Mouse (Mus musculus): ENCODE results near the gene Uvrag.

Uvrag gene

DNA sequence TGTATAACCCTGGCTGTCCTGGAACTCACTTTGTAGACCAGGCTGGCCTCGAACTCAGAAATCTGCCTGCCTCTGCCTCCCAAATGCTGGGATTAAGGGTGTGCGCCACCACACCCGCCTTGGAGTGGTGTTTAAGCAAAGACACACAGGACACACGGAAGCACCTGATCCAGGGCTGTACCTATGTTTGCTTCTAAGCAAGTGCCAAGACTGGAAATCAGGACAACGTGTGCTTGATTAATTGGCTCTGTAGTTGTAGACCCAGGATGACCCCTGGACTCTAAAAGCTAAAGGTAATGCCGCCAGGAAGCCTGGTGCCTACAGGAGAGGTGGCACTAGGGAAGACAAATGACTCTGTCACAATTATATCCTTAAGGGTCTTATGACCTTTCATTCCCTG is 29.6 kb upstream of the Uvrag start:
- ChIA-PET CTCF (interaction anchor here in 1 of 4 experiments (1.5 kb wide), 1 partner anchor 59 kb away, joined by 4 read pairs; no protein-coding TSS in a partner anchor), POLR2A (interaction anchor here in 1 of 4 experiments (1.3 kb wide), 1 partner anchor 12 kb away, joined by 4 read pairs; the partner anchor contains the start of gene Dgat2)

DNA sequence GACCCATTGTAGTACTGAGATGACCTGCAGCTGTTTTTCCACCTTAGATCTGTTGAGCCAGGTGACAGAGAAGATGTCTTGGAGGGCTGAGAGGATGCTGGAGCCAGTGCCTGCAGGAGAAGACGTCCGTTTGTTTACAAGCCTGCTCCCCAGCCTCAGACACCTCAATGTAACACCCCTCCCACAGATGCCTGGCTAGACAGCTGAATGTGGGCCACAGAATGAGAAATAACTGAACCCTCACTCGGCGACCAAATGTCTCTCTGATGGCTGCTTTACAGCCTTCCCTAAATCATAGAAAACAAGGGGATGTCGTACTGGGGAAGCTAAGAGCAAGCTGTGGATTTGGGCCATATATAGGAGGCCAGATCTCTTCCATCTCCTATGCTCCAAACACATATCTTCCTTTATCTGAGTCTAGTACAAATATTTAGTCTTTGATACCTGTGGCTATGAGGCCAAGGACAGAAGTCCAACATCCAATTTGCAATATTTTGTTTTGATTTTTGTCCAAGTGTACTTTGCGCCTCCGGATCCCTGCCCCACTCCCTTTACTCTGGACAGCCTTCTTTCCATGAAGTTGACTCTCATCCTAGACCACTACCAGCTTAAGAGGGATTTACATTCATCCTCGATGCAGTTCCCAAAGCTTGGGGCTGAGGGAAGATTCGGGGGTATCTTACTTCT is 28.9 kb upstream of the Uvrag start:
- CTCF ChIA-PET: interaction anchor here in 3 of 4 experiments (0.6 to 1.5 kb wide), 6 partner anchors 14 to 286 kb away, joined by 3 to 4 read pairs (median 4); no protein-coding TSS in a partner anchor

DNA sequence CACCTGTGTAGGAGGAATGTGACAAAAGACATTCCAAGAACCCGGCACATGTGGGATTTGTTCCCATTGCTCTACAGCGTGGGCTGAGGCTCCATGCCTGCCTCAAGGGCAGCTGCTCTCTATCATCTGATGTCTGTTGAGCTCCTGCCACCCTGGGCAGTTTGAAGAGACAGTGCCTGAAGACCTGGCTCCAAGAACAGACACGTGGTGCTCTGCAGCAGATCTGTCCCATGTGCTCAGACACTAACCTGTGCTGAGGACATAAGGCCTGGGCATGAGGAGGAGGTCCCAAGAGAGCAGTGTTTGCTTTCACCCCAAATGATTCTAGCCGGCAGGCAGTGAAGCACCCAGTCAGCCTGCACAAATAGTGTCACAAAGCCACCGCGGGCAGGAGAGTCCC is 27.8 kb upstream of the Uvrag start:
- POLR2A ChIA-PET: interaction anchor here in 3 of 4 experiments (0.6 to 2.1 kb wide), 3 partner anchors 13 to 115 kb away, joined by 3 to 6 read pairs (median 5); no protein-coding TSS in a partner anchor

More for the DNA sequence above, 28.9 kb upstream of the Uvrag start:
- POLR2A ChIA-PET: interaction anchor here in 2 of 4 experiments (0.6 to 1.3 kb wide), 2 partner anchors 12 to 13 kb away, joined by 4 to 5 read pairs; partner anchors contain the start of gene Dgat2 (in 1 of the 2)

DNA sequence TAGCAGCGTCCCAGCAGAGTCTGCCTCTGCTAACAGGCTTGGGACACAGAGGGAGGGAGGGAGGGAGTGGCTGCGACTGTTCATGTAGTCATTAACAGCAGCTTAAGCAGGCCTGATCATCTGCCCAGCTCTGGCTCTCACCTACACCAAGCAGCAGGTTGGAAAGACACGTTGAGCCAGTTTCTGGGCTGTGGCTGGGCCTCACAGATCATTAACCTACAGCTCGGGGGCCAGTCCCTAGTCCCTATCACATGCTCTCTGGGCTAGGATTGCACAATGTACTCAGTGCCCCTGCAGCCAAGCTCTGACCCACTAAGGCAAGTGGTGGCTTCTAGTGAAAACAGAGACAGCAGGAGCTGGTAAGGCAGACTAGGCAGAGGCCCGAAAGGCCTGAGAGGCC is 27.0 kb upstream of the Uvrag start:
- CTCF ChIA-PET: interaction anchor here in 2 of 4 experiments (0.6 to 1.4 kb wide), 2 partner anchors 17 to 94 kb away, joined by 4 to 5 read pairs; no protein-coding TSS in a partner anchor
- POLR2A ChIA-PET: interaction anchor here in 3 of 4 experiments (0.6 to 2.1 kb wide), 3 partner anchors 14 to 398 kb away, joined by 4 to 6 read pairs (median 5); no protein-coding TSS in a partner anchor

More for the DNA sequence above, 27.8 kb upstream of the Uvrag start:
- CTCF ChIA-PET: interaction anchor here in 3 of 4 experiments (0.6 to 1.4 kb wide), 3 partner anchors 17 to 49 kb away, joined by 3 to 4 read pairs (median 4); partner anchors contain the start of gene Uvrag (in 1 of the 3)

DNA sequence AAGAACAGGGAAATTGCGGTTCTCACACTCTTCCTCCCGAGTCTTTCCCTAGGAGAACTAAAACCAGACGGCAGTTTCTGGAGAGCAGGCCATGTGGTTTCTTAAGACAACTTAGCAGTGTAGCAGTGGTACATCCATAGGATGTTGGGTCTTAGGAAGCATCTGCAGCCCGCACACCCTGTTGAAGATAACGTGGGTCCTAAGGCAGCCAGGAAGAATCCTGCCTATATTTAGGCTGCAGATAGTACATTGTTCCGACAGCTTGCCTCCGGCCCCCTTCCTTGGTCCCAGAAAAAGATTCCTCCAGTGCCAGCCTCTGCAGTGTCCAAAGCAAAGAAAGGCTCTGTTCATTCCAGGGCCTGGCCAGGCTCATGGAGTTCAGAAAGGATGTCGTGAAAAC is 25.2 kb upstream of the Uvrag start:
- POLR2A ChIA-PET: interaction anchor here in 2 of 4 experiments (0.6 to 1.7 kb wide), 2 partner anchors 16 to 101 kb away, joined by 3 to 4 read pairs; partner anchors contain the start of genes Dgat2 (in 1 of the 2) and Map6 (in 1 of the 2)
- CTCF ChIA-PET: interaction anchor here (0.5 to 1.1 kb wide), 4 partner anchors 17 to 118 kb away, joined by 3 read pairs; no protein-coding TSS in a partner anchor

DNA sequence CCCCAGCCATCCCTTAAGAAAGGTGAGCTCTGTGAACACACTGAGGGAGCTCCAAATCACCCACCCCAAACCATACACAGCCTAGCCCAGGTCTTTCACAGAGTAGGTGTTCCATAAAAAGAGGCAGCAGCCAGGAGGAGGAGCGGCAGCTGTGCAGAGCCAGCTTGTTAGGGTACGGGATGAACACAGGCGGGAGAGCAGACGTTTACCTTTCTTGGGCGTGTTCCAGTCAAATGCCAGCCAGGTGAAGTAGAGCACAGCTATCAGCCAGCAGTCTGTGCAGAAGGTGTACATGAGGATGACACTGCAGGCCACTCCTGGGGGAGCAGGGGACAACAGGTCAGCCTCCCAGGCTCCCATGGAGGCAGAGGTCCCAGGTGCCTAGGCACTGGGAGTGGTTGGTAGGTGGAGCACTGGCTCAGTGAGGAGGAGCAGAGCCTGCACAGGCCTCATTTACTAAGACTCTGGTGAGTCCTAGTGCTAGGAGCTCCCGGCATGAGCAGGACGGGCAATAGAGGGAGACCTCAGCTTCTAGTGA is 24.0 kb upstream of the Uvrag start:
- POLR2A ChIA-PET: interaction anchor here in 2 of 4 experiments (0.6 to 1.7 kb wide), 3 partner anchors 10 to 17 kb away, joined by 3 to 4 read pairs (median 3); partner anchors contain the start of gene Dgat2 (in 1 of the 2)
- CTCF ChIA-PET: interaction anchor here in 1 of 4 experiments (0.7 kb wide), 1 partner anchor 663 kb away, joined by 3 read pairs; no protein-coding TSS in a partner anchor

DNA sequence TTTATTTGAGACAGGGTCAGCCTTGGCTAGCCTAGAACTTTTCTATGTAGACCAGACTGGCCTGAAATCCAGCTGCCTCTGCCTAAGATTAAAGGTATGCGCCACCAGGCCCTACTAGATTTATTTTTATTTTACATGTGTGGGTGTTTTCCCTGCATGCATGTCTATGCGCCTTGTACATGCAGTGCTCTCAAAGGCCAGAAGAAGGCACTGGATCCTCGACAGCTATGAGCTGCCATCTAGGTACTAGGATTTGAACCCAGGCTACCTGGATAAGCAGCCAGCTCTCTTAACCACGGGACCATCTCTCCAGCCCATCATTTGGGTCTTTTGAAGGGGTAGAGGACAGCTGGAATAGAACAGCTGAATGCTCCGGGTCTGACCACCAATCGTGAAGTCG is 21.5 kb upstream of the Uvrag start:
- ChIA-PET CTCF (interaction anchor here (0.6 to 4.1 kb wide), 6 partner anchors 11 to 213 kb away, joined by 3 to 16 read pairs (median 6); no protein-coding TSS in a partner anchor), POLR2A (interaction anchor here in 1 of 4 experiments (0.6 to 1.8 kb wide), 3 partner anchors 10 to 303 kb away, joined by 3 to 4 read pairs (median 4); partner anchors contain the start of gene Klhl35)

DNA sequence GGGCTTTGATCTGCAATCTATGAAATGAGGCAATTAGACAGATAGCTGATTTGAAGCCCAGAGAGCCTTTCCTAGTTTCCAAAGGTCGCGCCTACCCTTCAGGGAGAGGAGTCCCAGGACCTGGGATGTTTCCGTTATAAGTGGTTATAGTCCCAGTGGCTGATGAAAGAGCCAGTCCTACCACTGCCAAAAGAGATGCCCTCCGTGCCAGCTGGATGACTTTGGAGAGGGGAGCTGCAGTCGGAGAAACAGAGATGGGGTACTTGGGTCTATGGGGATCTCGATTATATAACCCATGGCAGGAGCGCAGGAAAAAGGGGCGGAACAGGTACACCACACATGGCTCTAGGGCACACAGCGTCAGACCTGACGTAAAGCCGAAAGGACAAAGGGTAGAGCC is 21.0 kb upstream of the Uvrag start:
- ChIA-PET POLR2A (interaction anchor here in 1 of 4 experiments (0.6 to 1.8 kb wide), 3 partner anchors 10 to 304 kb away, joined by 3 to 4 read pairs (median 3); partner anchors contain the start of genes Dgat2 and Klhl35), CTCF (interaction anchor here (0.6 to 4.1 kb wide), 5 partner anchors 10 to 213 kb away, joined by 3 to 16 read pairs (median 8); no protein-coding TSS in a partner anchor)

DNA sequence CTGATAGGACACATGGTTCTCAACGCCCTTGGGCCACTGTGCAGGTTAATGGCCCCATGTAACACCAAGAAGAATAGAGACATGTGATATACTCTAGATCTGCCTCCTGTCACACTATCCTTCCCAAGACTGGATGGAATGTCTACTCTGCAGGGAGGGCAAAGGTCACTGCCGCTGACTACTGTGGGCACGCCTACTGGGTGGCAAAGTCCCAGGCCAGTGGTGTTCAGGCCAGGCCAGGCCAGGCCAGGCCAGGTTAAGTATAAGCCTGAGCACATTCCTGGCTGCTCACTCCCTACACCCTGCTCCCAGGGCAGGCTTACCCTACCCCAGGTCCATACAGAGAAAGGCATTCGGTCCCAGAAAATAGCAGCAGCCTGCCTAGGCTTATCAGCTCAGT is 20.6 kb upstream of the Uvrag start:
- ChIA-PET POLR2A (interaction anchor here in 2 of 4 experiments (1.4 to 1.8 kb wide), 3 partner anchors 11 to 21 kb away, joined by 3 to 5 read pairs (median 4); partner anchors contain the start of gene Dgat2 (in 2 of the 2)), CTCF (interaction anchor here (0.6 to 4.1 kb wide), 4 partner anchors 10 to 66 kb away, joined by 3 to 16 read pairs (median 12); no protein-coding TSS in a partner anchor)

DNA sequence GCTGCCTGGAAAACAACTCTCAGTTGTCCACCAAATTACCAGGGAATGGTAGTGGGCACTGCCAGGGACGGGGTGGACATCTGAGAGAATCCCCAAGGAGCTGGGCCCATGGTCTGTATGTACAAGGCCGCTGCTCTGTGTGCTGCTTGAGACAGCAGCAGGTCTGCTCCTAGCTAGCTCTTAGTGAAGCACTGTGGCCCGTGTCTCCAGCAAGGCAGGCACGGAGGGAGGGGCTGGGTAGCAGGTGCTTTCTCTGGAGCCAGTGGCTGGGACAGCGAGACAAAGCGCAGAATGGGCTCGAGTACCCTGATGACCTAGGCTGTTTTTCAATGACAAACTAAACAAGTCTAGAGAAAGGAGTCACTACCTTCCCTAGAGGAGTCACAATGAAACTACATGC is 20.1 kb upstream of the Uvrag start:
- ChIA-PET CTCF (interaction anchor here in 2 of 4 experiments (2.8 to 4.1 kb wide), 2 partner anchors 10 kb away, joined by 16 read pairs; no protein-coding TSS in a partner anchor), POLR2A (interaction anchor here in 2 of 4 experiments (1.4 kb wide), 2 partner anchors 21 kb away, joined by 3 to 5 read pairs; partner anchors contain the start of gene Dgat2 (in 2 of the 2))

DNA sequence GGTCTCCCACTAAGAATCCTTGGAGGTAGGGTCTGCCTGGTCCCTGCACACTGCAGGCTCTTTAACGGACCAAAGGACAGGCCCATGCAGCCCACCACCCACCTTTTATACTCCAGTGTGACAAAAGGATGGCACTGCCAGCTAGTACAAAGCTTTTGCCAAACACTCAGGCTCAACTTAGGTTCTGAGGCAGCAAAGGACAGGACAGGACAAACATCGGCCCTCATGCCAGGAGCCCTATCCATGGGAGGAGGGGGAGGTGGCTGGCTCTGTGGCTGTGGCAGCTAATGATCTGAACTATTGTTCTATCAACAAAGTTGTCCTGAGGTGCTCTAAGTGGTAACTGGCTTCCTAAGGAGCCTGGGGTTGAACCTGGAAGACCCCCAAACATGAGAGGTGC is 18.5 kb upstream of the Uvrag start:
- POLR2A ChIA-PET: no interaction called here
- CTCF ChIA-PET: interaction anchor here in 2 of 4 experiments (0.6 to 0.8 kb wide), 2 partner anchors 8 to 64 kb away, joined by 3 read pairs; no protein-coding TSS in a partner anchor

DNA sequence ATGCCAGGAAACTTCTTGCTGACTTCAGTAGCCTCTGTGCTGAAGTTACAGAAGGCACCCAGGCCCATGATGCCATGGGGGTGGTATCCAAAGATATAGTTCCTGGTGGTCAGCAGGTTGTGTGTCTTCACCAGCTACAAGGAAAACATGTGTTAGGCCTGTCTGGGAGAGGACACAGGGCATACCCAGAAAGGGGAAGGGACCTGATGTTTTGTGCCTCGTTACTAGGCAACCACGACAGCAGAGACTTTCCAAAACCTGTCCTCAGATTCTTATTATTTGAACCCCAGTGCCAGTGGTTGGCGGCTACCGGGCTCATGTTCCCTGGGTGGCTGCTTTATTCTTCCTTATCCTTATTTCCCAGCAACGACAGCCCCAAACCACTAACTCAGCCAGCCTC is 18.0 kb upstream of the Uvrag start:
- POLR2A ChIA-PET: no interaction called here
- CTCF ChIA-PET: interaction anchor here in 1 of 4 experiments (0.6 kb wide), 1 partner anchor 64 kb away, joined by 3 read pairs; no protein-coding TSS in a partner anchor

DNA sequence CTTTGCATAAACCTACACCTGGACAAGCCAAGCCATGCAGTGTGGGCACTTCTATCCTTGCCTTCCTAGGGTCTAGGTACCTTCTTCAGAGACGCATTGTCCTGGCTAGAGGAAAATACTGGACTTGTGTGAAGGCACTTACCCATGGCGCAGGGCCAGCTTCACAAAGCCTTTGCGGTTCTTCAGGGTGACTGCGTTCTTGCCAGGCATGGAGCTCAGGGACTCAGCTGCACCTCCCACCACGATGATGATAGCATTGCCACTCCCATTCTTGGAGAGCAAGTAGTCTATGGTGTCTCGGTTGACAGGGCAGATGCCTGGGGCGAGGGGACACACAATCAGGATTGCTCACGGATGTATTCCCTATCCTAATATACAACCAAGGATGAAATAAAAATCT is 17.1 kb upstream of the Uvrag start:
- ChIA-PET POLR2A (no interaction called here), CTCF (no interaction called here)

DNA sequence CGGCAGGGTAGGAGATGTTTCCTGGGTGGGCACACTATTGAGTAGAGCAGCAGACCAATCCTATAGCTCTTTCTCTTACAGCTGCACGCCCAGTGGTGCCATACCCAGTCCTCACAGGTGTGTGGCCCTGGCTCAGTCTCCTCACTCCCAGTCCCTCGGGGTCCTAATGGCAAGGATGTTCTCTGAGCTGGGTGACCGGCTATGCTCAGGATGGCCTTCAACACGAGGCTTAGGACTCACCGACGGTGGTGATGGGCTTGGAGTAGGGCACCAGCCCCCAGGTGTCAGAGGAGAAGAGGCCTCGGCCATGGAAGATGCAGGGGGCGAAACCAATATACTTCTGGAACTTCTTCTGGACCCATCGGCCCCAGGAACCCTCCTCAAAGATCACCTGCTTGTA is 15.8 kb upstream of the Uvrag start:
- ChIA-PET POLR2A (interaction anchor here in 1 of 4 experiments (0.5 kb wide), 1 partner anchor 284 kb away, joined by 4 read pairs; no protein-coding TSS in a partner anchor), CTCF (interaction anchor here in 2 of 4 experiments (0.7 to 1.0 kb wide), 2 partner anchors 13 to 105 kb away, joined by 3 to 4 read pairs; no protein-coding TSS in a partner anchor)

DNA sequence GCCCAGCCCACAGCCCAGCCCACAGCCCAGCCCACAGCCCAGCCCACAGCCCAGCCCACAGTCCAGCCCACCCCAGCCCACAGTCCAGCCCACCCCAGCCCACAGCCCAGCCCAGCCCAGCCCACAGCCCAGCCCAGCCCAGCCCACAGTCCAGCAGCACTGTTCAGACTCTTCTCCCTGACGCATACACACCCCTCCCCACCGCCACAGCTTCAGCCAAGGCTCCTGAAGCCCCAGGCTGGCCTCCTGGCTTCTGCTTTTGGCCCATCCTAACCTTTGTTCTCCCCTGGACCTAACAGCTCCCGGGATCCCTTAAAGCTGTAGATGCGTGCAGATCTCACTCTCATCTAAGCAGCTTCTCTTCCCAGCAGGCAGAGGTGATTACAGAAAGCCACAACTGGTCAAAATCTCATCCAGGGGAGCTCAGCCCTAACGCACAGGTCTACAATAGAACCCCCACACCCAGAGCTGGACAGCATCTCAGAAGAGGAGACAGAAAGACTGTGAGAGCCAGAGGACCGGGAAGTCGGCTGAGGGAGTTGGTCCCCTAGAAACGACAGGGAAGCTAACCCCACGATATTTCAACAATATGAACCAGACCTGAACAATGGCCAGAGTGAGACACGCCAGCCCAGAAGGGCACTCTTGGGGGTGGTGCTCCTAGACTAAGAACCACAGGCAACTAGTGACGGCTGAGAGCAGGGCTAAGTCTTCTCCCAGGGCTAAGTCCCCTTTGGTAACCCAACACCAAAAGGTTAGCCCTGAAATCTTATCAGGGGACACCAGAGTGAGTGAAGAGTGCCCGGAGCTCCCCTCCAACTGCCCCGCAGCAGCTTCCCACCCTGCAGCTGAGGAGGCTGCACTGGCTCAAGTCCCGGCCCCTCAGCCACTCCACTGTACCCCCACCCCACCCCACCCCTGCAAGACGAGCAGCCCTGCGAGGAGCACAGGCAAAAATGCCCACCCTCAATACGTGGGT is 14.7 kb upstream of the Uvrag start:
- CTCF ChIA-PET: interaction anchor here in 2 of 4 experiments (0.6 to 2.1 kb wide), 5 partner anchors 14 to 94 kb away, joined by 4 to 8 read pairs (median 4); partner anchors contain the start of gene Uvrag (in 2 of the 2)
- POLR2A ChIA-PET: interaction anchor here (0.5 to 1.9 kb wide), 10 partner anchors 9 to 519 kb away, joined by 3 to 9 read pairs (median 3); partner anchors contain the start of genes Uvrag (in 3 of the 4) and Dgat2 (in 1 of the 4)

DNA sequence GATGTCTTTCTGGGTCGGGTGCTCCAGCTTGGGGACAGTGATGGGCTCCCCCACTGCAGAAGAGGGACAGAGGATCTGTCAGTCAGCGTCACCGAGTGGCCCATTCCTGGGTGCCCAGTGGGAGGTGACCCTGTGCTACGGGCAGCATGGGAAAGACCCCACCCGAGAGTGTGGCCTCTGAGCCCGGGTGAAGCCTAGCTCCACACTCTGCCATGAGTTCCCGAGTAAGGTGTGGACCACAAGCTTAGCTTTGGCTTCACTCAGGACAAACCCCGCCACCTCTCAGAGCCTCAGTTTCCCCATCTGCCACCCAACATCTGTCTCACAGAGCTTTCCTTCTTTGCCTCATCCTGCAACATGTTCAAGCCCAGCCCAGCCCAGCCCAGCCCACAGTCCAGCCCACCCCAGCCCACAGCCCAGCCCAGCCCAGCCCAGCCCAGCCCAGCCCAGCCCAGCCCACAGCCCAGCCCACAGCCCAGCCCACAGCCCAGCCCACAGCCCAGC is 13.8 kb upstream of the Uvrag start:
- ChIA-PET CTCF (interaction anchor here in 2 of 4 experiments (0.5 to 2.1 kb wide), 6 partner anchors 13 to 1340 kb away, joined by 3 to 8 read pairs (median 3); partner anchors contain the start of gene Uvrag (in 2 of the 2)), POLR2A (interaction anchor here in 3 of 4 experiments (0.5 to 1.9 kb wide), 11 partner anchors 10 to 519 kb away, joined by 3 to 9 read pairs (median 3); partner anchors contain the start of genes Uvrag (in 2 of the 3) and Dgat2 (in 1 of the 3))

All from embryonic stem cell, embryonic (primary cell).